Mouse (Mus musculus) T-cell, adult 66 days (primary cell): ENCODE results near the gene Olfr723. TPM values are rescaled to one million over a fixed set of nuclear protein-coding genes. Genes with fewer than 3 reads are reported as not detected.

ENCODE experiments used
- total RNA-seq, 2 experiments: library from RNA; stranded (reverse); gene quantifications; 3 replicates in 1 of 2; 4 replicates in 1 of 2; pipeline ENCODE4 v1.2.4; 2023

The Olfr723 gene
- not detected for total RNA-seq

GRCm38 (mm10) chr14:49931687-49932086 is at the start of gene Olfr723:
Olfr723 (minus strand) TSS chr14:49931787.

GRCm38 (mm10) chr14:49963174-49963573 is 31.6 kb upstream of the Olfr723 start, which contains the start of gene Olfr724:
Olfr724 (minus strand) TSS chr14:49963274.

DNA sequence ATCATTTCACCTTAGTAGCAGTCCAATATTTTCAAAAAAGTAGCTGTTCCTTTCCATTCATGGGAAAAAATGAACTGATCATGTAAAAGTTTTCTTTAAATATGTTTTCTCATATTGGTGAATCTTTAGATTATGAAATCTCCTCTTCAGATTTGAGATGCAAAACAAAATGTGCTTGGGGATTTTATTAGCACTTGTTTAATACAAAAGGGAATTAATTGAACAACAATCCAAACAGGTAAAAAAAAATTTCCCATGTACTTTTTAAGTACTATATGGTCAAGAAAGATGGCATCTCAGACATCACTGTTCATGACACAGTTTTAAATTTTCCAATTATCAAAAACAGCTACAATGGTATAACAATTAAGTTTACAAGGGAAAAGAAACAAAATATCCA is 29.7 kb downstream of the Olfr723 start, which contains the start of gene Olfr722:
Gene Olfr722 (minus strand): TSS at position 101 of the 400 bp plus-strand sequence.

Other genes starting within 250 kb of the Olfr723 start
- not detected for gene Armh4, start 148.4 kb downstream of the Olfr723 start, total RNA-seq
- not detected for gene Olfr722, start 29.8 kb downstream of the Olfr723 start, total RNA-seq
- not detected for gene Olfr724, start 31.5 kb upstream of the Olfr723 start, total RNA-seq
- gene Olfr725, start 108.6 kb upstream of the Olfr723 start, total RNA-seq, result not detected
- gene Olfr726, start 159.2 kb upstream of the Olfr723 start, total RNA-seq, result not detected
- not detected for gene Olfr727, start 191.4 kb upstream of the Olfr723 start, total RNA-seq
- not detected for gene Olfr728, start 210.9 kb upstream of the Olfr723 start, total RNA-seq
- gene Olfr729, start 221.1 kb upstream of the Olfr723 start, total RNA-seq, result not detected